Comparison of ENCODE assay signal across 15 mouse cellular contexts in the genomic region with DNA sequence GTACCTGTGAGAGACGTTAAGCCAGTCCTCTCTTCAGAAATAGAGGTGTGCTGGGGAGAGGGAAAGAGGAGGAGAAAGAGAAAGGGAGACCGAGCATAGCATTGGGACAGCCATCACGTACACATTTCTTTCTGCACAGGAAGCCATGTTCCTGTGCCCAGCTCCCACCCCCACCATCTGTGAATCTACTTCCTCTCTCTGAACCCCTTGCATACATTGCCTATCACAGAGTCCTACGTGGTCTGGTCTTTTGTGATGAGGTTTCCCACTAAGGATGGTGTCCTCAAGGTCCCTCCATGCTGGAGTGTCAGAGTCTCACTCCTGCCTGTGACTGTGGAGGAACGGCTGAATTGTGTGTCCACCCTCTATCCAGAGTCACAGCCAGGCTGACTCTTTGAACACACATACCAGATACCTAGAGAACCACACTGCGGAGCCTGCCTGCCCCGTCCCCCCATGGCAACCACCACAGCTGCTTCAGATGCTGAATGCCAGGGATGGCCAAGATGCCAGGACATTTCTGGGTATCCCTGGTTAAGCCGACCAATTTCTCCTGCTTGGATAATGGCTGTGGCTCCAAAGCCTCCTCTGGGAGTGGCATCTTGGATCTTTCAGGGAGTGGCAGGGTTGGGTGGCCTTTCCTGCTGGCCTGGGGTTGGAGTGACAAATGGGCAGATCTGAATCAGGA. TPM values are rescaled to one million over a fixed set of nuclear protein-coding genes. Genes with fewer than 3 reads are reported as not detected.
A peak's percentile ranks its signal among the peaks of the same experiment; 100 is the strongest.
DNase-seq lines count a peak whose midpoint lies in the region; ATAC-seq lines count a peak whose summit lies in the region.
"Had no signal": no experiment of that assay in that cellular context is flagged by ENCODE, and none has a peak within 500 bp of the region (broad histone marks: within the 10 kb centered on the region; RNA-seq: fewer than 3 reads in every experiment).

No protein-coding gene starts in this region.

- H3K4me2 ChIP-seq in forebrain, embryonic 14.5 days (ENCODE audit: low read length): no peak overlapping the region
- H3K4me2 ChIP-seq in forebrain, embryonic 11.5 days (ENCODE audit: low read depth, low read length, severe bottlenecking): no peak overlapping the region
- no peak overlapping the region for H3K4me2 ChIP-seq in lung, embryonic 16.5 days (ENCODE audit: low read depth, low read length)

- H3K9me3 ChIP-seq in forebrain, embryonic 14.5 days (replicated peaks; ENCODE audit: control insufficient read depth, low read length): no peaks in the 10 kb centered on the region
- no peaks in the 10 kb centered on the region for H3K9me3 ChIP-seq in forebrain, embryonic 11.5 days (ENCODE audit: control insufficient read depth, low read length)
- H3K9me3 ChIP-seq in lung, embryonic 16.5 days (ENCODE audit: control insufficient read depth, low read length): no peaks in the 10 kb centered on the region

- H3K36me3 ChIP-seq in forebrain, embryonic 14.5 days (ENCODE audit: control insufficient read depth, insufficient read depth, low read length): no peaks in the 10 kb centered on the region
- H3K36me3 ChIP-seq in forebrain, embryonic 11.5 days (ENCODE audit: control insufficient read depth, insufficient read depth, low read length): no peaks in the 10 kb centered on the region
- no peaks in the 10 kb centered on the region for H3K36me3 ChIP-seq in lung, embryonic 16.5 days (ENCODE audit: control insufficient read depth, insufficient read depth, low read length)
- no peaks in the 10 kb centered on the region for H3K36me3 ChIP-seq in macrophage (ENCODE audit: inconsistent target)

- H3K9ac ChIP-seq in forebrain, embryonic 14.5 days (ENCODE audit: low read length): no peak overlapping the region
- H3K9ac ChIP-seq in forebrain, embryonic 11.5 days (ENCODE audit: low read length): no peak overlapping the region
- no peak overlapping the region for H3K9ac ChIP-seq in lung, embryonic 16.5 days (ENCODE audit: low read length)

- 86% methylated on average over 8 of the region's 8 CpGs for whole genome bisulfite sequencing in forebrain, embryonic 14.5 days
- 94% methylated on average over 8 of the region's 8 CpGs for WGBS in forebrain, embryonic 11.5 days
- 64% methylated on average over 8 of the region's 8 CpGs for WGBS in lung, embryonic 16.5 days
- WGBS in macrophage (ENCODE audit: missing documents): 41% methylated on average over 8 of the region's 8 CpGs

- no peak overlapping the region for H3K4me3 ChIP-seq in forebrain, embryonic 14.5 days (ENCODE audit: low read depth, low read length)
- no peak overlapping the region for H3K4me3 ChIP-seq in forebrain, embryonic 11.5 days (ENCODE audit: low read depth, low read length)
- no peak overlapping the region for H3K4me3 ChIP-seq in lung, embryonic 16.5 days (ENCODE audit: low read length)
- H3K4me3 ChIP-seq in macrophage (ENCODE audit: inconsistent target): no peak overlapping the region
- H3K4me3 ChIP-seq: layer of hippocampus, adult 2 months had no signal

- H3K27ac ChIP-seq in forebrain, embryonic 14.5 days (ENCODE audit: low read depth, low read length): 0 out of 2 replicates have a peak overlapping the region, but pooled peaks have one; percentile 9
- no peak overlapping the region for H3K27ac ChIP-seq in forebrain, embryonic 11.5 days (ENCODE audit: low read depth, low read length)
- H3K27ac ChIP-seq in lung, embryonic 16.5 days (ENCODE audit: low read length): peak overlapping the region; percentile 24; the same call in 1 of the 2 replicates
- 0 out of 2 replicates have a peak overlapping the region, but pooled peaks have one; percentile 1 for H3K27ac ChIP-seq in macrophage

- no peak for DNase-seq in forebrain, embryonic 14.5 days (ENCODE audit: low spot score)
- DNase-seq in forebrain, embryonic 11.5 days (ENCODE audit: low spot score): no peak
- no peak for DNase-seq in lung, postnatal 25 days (ENCODE audit: low spot score)
- DNase-seq in B cell, adult 2 months: peak; percentile 41 to 47
- DNase-seq in ovary, postnatal 14 days (ENCODE audit: low spot score): no peak
- DNase-seq: adrenal gland, postnatal 10 days; kidney, adult 11 months had no signal

- H3K27me3 ChIP-seq in forebrain, embryonic 14.5 days (replicated peaks; ENCODE audit: control insufficient read depth, insufficient read depth, low read length): no peaks in the 10 kb centered on the region
- H3K27me3 ChIP-seq in forebrain, embryonic 11.5 days (ENCODE audit: control insufficient read depth, insufficient read depth, low read length): no peaks in the 10 kb centered on the region
- H3K27me3 ChIP-seq in lung, embryonic 16.5 days (ENCODE audit: control insufficient read depth, insufficient read depth, low read depth, low read length): no peaks in the 10 kb centered on the region

- ATAC-seq in forebrain, embryonic 14.5 days: no peak
- ATAC-seq in forebrain, embryonic 11.5 days (replicated peaks; ENCODE audit: low FRiP score): no peak
- ATAC-seq in lung, embryonic 16.5 days (ENCODE audit: low read depth): no peak
- no peak for ATAC-seq in monocyte, adult 5-6 weeks (replicated peaks; ENCODE audit: insufficient number of reproducible peaks, low FRiP score, low TSS enrichment, poor library complexity, severe bottlenecking)

- peaks cover under 1% of the 10 kb centered on the region; the same call in 1 of the 2 replicates for H3K79me2 ChIP-seq in macrophage (ENCODE audit: inconsistent target)

- peaks cover 17% of the 10 kb centered on the region for H3K4me1 ChIP-seq in forebrain, embryonic 14.5 days (ENCODE audit: control insufficient read depth, insufficient read depth, low read length)
- peaks cover 16% of the 10 kb centered on the region for H3K4me1 ChIP-seq in forebrain, embryonic 11.5 days (replicated peaks; ENCODE audit: control insufficient read depth, insufficient read depth, low read length)
- H3K4me1 ChIP-seq in lung, embryonic 16.5 days (replicated peaks; ENCODE audit: control insufficient read depth, insufficient read depth, low read length): peaks cover 21% of the 10 kb centered on the region

RNA-seq across cellular contexts. Expression of a gene that starts 4.1 kb away (rescaled TPM):
- 98.2 and 109 TPM in 2 replicates for polyA plus RNA-seq in forebrain, embryonic 14.5 days (2014; fragmentation: Nextera tagmentation; extraction: Ambion mirVana)
- polyA plus RNA-seq in forebrain, embryonic 11.5 days (2014; fragmentation: Nextera tagmentation; extraction: Ambion mirVana): 261 and 295 TPM in 2 replicates
- polyA plus RNA-seq in lung, embryonic 16.5 days (2015; fragmentation: Nextera tagmentation; extraction: Ambion mirVana): 344 and 371 TPM in 2 replicates
- total RNA-seq in macrophage (2018; cell fraction: chromatin; rRNA removed): 100 to 1,000 TPM in 25 of 26 experiments, 10 to 100 TPM in 1; 90.6 to 694 (median 200) TPM
- 100 to 1,000 TPM in 23 of 26 experiments, 10 to 100 TPM in 3; 93.6 to 190 (median 119) TPM for total RNA-seq in macrophage (2018; cell fraction: cytosol; rRNA removed)
- 100 to 1,000 TPM in 21 of 26 experiments, 10 to 100 TPM in 5; 84.7 to 316 (median 139) TPM for total RNA-seq in macrophage (2018; cell fraction: nucleus; rRNA removed)
- 119 to 188 TPM (median 143 TPM) in 3 replicates for polyA plus RNA-seq in macrophage (2018)
- 55.7 to 124 TPM (median 78.8 TPM) in 3 replicates for total RNA-seq in monocyte, adult 5-6 weeks (2017)

RNA-seq across cellular contexts. Expression of a gene that starts 24.2 kb away (rescaled TPM):
- 16.9 and 17.1 TPM in 2 replicates for polyA plus RNA-seq in forebrain, embryonic 14.5 days (2014; fragmentation: Nextera tagmentation; extraction: Ambion mirVana)
- polyA plus RNA-seq in forebrain, embryonic 11.5 days (2014; fragmentation: Nextera tagmentation; extraction: Ambion mirVana): 13.0 and 13.3 TPM in 2 replicates
- 3.0 and 4.0 TPM in 2 replicates for polyA plus RNA-seq in lung, embryonic 16.5 days (2015; fragmentation: Nextera tagmentation; extraction: Ambion mirVana)
- total RNA-seq in macrophage (2018; cell fraction: chromatin; rRNA removed): 1 to 10 TPM in 2 of 26 experiments, not detected in 24; 2.3 to 3.4 TPM
- total RNA-seq in macrophage (2018; cell fraction: cytosol; rRNA removed): 1 to 10 TPM in 15 of 26 experiments, under 1 TPM in 11; 0.20 to 3.8 (median 1.2) TPM
- 1 to 10 TPM in 3 of 26 experiments, under 1 TPM in 1, not detected in 22; 0.77 to 2.7 (median 1.3) TPM for total RNA-seq in macrophage (2018; cell fraction: nucleus; rRNA removed)
- polyA plus RNA-seq in macrophage (2018): 0.96 to 1.6 TPM (median 1.2 TPM) in 3 replicates
- total RNA-seq in monocyte, adult 5-6 weeks (2017): not detected in 3 replicates
- polyA plus RNA-seq: C2C12 had no signal

RNA-seq across cellular contexts. Expression of a gene that starts 24.3 kb away (rescaled TPM):
- 224 and 298 TPM in 2 replicates for polyA plus RNA-seq in forebrain, embryonic 14.5 days (2014; fragmentation: Nextera tagmentation; extraction: Ambion mirVana)
- polyA plus RNA-seq in forebrain, embryonic 11.5 days (2014; fragmentation: Nextera tagmentation; extraction: Ambion mirVana): 131 and 146 TPM in 2 replicates
- polyA plus RNA-seq in lung, embryonic 16.5 days (2015; fragmentation: Nextera tagmentation; extraction: Ambion mirVana): 22.6 and 26.4 TPM in 2 replicates
- total RNA-seq in macrophage (2018; cell fraction: chromatin; rRNA removed): 1 to 10 TPM in 16 of 26 experiments, under 1 TPM in 6, not detected in 4; 0.39 to 4.6 (median 1.9) TPM
- total RNA-seq in macrophage (2018; cell fraction: cytosol; rRNA removed): 1 to 10 TPM in 13 of 26 experiments, under 1 TPM in 13; 0.17 to 3.2 (median 1.0) TPM
- 1 to 10 TPM in 16 of 26 experiments, under 1 TPM in 8, not detected in 2; 0.17 to 7.0 (median 1.6) TPM for total RNA-seq in macrophage (2018; cell fraction: nucleus; rRNA removed)
- 0.64 to 2.5 TPM (median 1.0 TPM) in 3 replicates for polyA plus RNA-seq in macrophage (2018)
- total RNA-seq in monocyte, adult 5-6 weeks (2017): 0.95 TPM in 1 of 3 replicates, not detected in the others

RNA-seq across cellular contexts. Expression of a gene that starts 29.3 kb away (rescaled TPM):
- 0.41 and 0.51 TPM in 2 replicates for polyA plus RNA-seq in forebrain, embryonic 14.5 days (2014; fragmentation: Nextera tagmentation; extraction: Ambion mirVana)
- 0.39 and 0.99 TPM in 2 replicates for polyA plus RNA-seq in forebrain, embryonic 11.5 days (2014; fragmentation: Nextera tagmentation; extraction: Ambion mirVana)
- 10.6 and 13.5 TPM in 2 replicates for polyA plus RNA-seq in lung, embryonic 16.5 days (2015; fragmentation: Nextera tagmentation; extraction: Ambion mirVana)
- total RNA-seq in macrophage (2018; cell fraction: chromatin; rRNA removed): 1 to 10 TPM in 8 of 26 experiments, under 1 TPM in 3, not detected in 15; 0.45 to 2.3 (median 1.3) TPM
- 1 to 10 TPM in 15 of 26 experiments, under 1 TPM in 11; 0.24 to 6.3 (median 1.8) TPM for total RNA-seq in macrophage (2018; cell fraction: cytosol; rRNA removed)
- total RNA-seq in macrophage (2018; cell fraction: nucleus; rRNA removed): 1 to 10 TPM in 16 of 26 experiments, under 1 TPM in 3, not detected in 7; 0.40 to 5.3 (median 2.0) TPM
- 0.23 to 0.95 TPM (median 0.93 TPM) in 3 replicates for polyA plus RNA-seq in macrophage (2018)
- total RNA-seq in monocyte, adult 5-6 weeks (2017): not detected in 3 replicates
- polyA plus RNA-seq: C2C12 had no signal

RNA-seq across cellular contexts. Expression of a gene that starts 36.0 kb away (rescaled TPM):
- 0.36 TPM in 1 of 2 replicates, not detected in the other for polyA plus RNA-seq in forebrain, embryonic 14.5 days (2014; fragmentation: Nextera tagmentation; extraction: Ambion mirVana)
- polyA plus RNA-seq in forebrain, embryonic 11.5 days (2014; fragmentation: Nextera tagmentation; extraction: Ambion mirVana): not detected in 2 replicates
- polyA plus RNA-seq in lung, embryonic 16.5 days (2015; fragmentation: Nextera tagmentation; extraction: Ambion mirVana): 0.26 and 1.2 TPM in 2 replicates
- not detected for total RNA-seq in macrophage (2018; cell fraction: chromatin; rRNA removed)
- total RNA-seq in macrophage (2018; cell fraction: cytosol; rRNA removed): 1 to 10 TPM in 1 of 26 experiments, under 1 TPM in 11, not detected in 14; 0.27 to 1.2 (median 0.48) TPM
- under 1 TPM in 2 of 26 experiments, not detected in 24; 0.66 to 0.88 TPM for total RNA-seq in macrophage (2018; cell fraction: nucleus; rRNA removed)
- 0.67 to 0.89 TPM in 2 of 3 replicates, not detected in the other for polyA plus RNA-seq in macrophage (2018)
- not detected in 3 replicates for total RNA-seq in monocyte, adult 5-6 weeks (2017)
- total RNA-seq: layer of hippocampus, adult 2 months; left cerebral cortex, postnatal 36 days had no signal
- polyA plus RNA-seq: C2C12; cortical plate, adult 2 months; small intestine, adult 2 months had no signal

Comparison
In these comparisons a context has a peak if more than half of its experiments do, and no peak if none do; other contexts are left out.
1. DNase-seq: peak in B cell, adult 2 months (2 of 2); none in forebrain, embryonic 14.5 days (single experiment), forebrain, embryonic 11.5 days (single experiment), lung, postnatal 25 days (single experiment) and ovary, postnatal 14 days (single experiment).